Mouse (Mus musculus): ENCODE data around the gene Lrrk2. TPM values are rescaled to one million over a fixed set of nuclear protein-coding genes. Genes with fewer than 3 reads are reported as not detected.

Lrrk2 gene
- total and polyA plus RNA-seq, 2 experiments = 0.29 to 5.6 TPM

GRCm38 (mm10) chr15:91671987-91672386, 988 bp upstream of the Lrrk2 start:
- no peaks in the 10 kb centered on the region for H3K79me2 ChIP-seq (ENCODE audit: control insufficient read depth, insufficient read depth, low read length)
- peaks cover 10% of the 10 kb centered on the region; the same call in 1 of the 2 replicates for H3K4me1 ChIP-seq (ENCODE audit: control insufficient read depth, insufficient read depth, low read length)
- no peak for TF ChIP-seq CTCF (IDR thresholded peaks at IDR 0.05; ENCODE audit: low read depth, low read length)
- no peak for TF ChIP-seq POLR2A (IDR thresholded peaks at IDR 0.05; ENCODE audit: extremely low read depth, insufficient read depth, low read length)
- peak; percentile 17 for DNase-seq (ENCODE audit: extremely low read depth, low read depth, low spot score)
- H3K27me3 ChIP-seq (ENCODE audit: control insufficient read depth, insufficient read depth, low read length) = no peaks in the 10 kb centered on the region
- no peak overlapping the region for H3K4me3 ChIP-seq (ENCODE audit: insufficient read depth, low read depth, low read length)
- H3K27ac ChIP-seq (replicated peaks; ENCODE audit: insufficient read depth, low read depth, low read length) = no peak overlapping the region
- H3K9ac ChIP-seq (ENCODE audit: low read depth, low read length) = no peak overlapping the region
- no peaks in the 10 kb centered on the region for H3K36me3 ChIP-seq (ENCODE audit: control insufficient read depth, insufficient read depth, low read length)
- WGBS = 59% methylated on average over 5 of the region's 5 CpGs

DNA sequence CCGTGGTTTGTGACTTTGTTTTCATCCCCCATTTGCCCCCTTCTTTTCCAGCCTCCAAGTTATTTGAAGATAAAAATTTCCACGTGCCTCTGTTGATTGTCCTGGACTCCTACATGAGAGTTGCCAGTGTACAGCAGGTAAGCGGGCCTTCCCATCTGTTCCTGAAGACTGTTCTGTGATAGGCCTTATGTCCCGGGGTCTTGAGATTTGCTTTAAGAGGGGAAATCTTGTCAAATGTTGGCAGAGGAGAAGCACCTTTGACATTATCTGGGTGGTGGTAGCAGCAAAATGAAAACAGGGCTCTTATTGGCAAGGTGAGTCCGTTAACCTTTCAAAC, 562 bp downstream of the Lrrk2 start:
- no peaks in the 10 kb centered on the region for H3K36me3 ChIP-seq (ENCODE audit: control insufficient read depth, insufficient read depth, low read length)
- peak overlapping the region; percentile 74 for H3K9ac ChIP-seq (ENCODE audit: low read depth, low read length)
- H3K4me1 ChIP-seq (ENCODE audit: control insufficient read depth, insufficient read depth, low read length) = peaks cover 10% of the 10 kb centered on the region; the same call in 1 of the 2 replicates
- peak overlapping the region; percentile 61 for H3K27ac ChIP-seq (replicated peaks; ENCODE audit: insufficient read depth, low read depth, low read length)
- H3K79me2 ChIP-seq (ENCODE audit: control insufficient read depth, insufficient read depth, low read length) = no peaks in the 10 kb centered on the region
- no peaks in the 10 kb centered on the region for H3K27me3 ChIP-seq (ENCODE audit: control insufficient read depth, insufficient read depth, low read length)
- TF ChIP-seq CTCF (IDR thresholded peaks at IDR 0.05; ENCODE audit: low read depth, low read length) = no peak
- TF ChIP-seq POLR2A (IDR thresholded peaks at IDR 0.05; ENCODE audit: extremely low read depth, insufficient read depth, low read length) = no peak
- 33% methylated on average over 5 of the region's 5 CpGs for WGBS
- H3K4me3 ChIP-seq (ENCODE audit: insufficient read depth, low read depth, low read length) = peak overlapping the region; percentile 77
- DNase-seq (ENCODE audit: extremely low read depth, low read depth, low spot score) = no peak

GRCm38 (mm10) chr15:91680116-91680515, 7.1 kb downstream of the Lrrk2 start:
- Histone ChIP-seq H3K27me3 (ENCODE audit: control insufficient read depth, insufficient read depth, low read length) (no peaks in the 10 kb centered on the region), H3K4me1 (ENCODE audit: control insufficient read depth, insufficient read depth, low read length) (no peaks in the 10 kb centered on the region), H3K9ac (ENCODE audit: low read depth, low read length) (no peak overlapping the region), H3K4me3 (ENCODE audit: insufficient read depth, low read depth, low read length) (no peak overlapping the region), H3K79me2 (ENCODE audit: control insufficient read depth, insufficient read depth, low read length) (no peaks in the 10 kb centered on the region), H3K36me3 (ENCODE audit: control insufficient read depth, insufficient read depth, low read length) (no peaks in the 10 kb centered on the region), H3K27ac (replicated peaks; ENCODE audit: insufficient read depth, low read depth, low read length) (no peak overlapping the region)
- WGBS = 75% methylated on average over 2 of the region's 2 CpGs
- TF ChIP-seq CTCF (IDR thresholded peaks at IDR 0.05; ENCODE audit: low read depth, low read length) (no peak), POLR2A (IDR thresholded peaks at IDR 0.05; ENCODE audit: extremely low read depth, insufficient read depth, low read length) (no peak)
- no peak for DNase-seq (ENCODE audit: extremely low read depth, low read depth, low spot score)

- no peak overlapping the region for H3K4me3 ChIP-seq (ENCODE audit: insufficient read depth, low read depth, low read length)
- H3K27ac ChIP-seq (replicated peaks; ENCODE audit: insufficient read depth, low read depth, low read length) = no peak overlapping the region
- no peak for TF ChIP-seq POLR2A (IDR thresholded peaks at IDR 0.05; ENCODE audit: extremely low read depth, insufficient read depth, low read length)
- no peak for TF ChIP-seq CTCF (IDR thresholded peaks at IDR 0.05; ENCODE audit: low read depth, low read length)
- no peaks in the 10 kb centered on the region for H3K27me3 ChIP-seq (ENCODE audit: control insufficient read depth, insufficient read depth, low read length)
- DNase-seq (ENCODE audit: extremely low read depth, low read depth, low spot score) = no peak
- H3K36me3 ChIP-seq (ENCODE audit: control insufficient read depth, insufficient read depth, low read length) = no peaks in the 10 kb centered on the region
- no peak overlapping the region for H3K9ac ChIP-seq (ENCODE audit: low read depth, low read length)
- 74% methylated on average over 7 of the region's 7 CpGs for WGBS
- H3K79me2 ChIP-seq (ENCODE audit: control insufficient read depth, insufficient read depth, low read length) = no peaks in the 10 kb centered on the region
- H3K4me1 ChIP-seq (ENCODE audit: control insufficient read depth, insufficient read depth, low read length) = no peaks in the 10 kb centered on the region
Measured at GRCm38 (mm10) chr15:91685880-91686563, 13.0 kb downstream of the Lrrk2 start.

DNA sequence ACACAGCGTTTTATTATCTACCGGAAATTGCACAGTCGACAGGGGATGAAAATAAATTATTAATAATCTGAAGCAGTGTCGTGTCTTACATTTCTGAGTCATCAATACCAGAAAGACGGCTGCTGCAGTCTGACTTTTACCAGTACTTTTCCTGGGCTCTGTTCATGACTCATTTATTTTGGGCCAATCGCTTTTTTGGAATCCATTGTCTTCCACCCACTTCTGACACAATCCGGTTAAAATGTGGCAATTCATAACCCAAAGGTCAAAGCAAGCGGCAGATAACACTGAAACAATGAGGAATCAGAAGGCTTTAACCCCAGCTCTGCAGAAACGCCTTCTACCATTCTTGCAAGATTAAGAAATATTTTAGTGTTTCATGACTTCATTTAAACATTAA, 17.7 kb downstream of the Lrrk2 start:
- Histone ChIP-seq H3K79me2 (ENCODE audit: control insufficient read depth, insufficient read depth, low read length) (no peaks in the 10 kb centered on the region), H3K27ac (replicated peaks; ENCODE audit: insufficient read depth, low read depth, low read length) (no peak overlapping the region), H3K4me3 (ENCODE audit: insufficient read depth, low read depth, low read length) (no peak overlapping the region), H3K4me1 (ENCODE audit: control insufficient read depth, insufficient read depth, low read length) (no peaks in the 10 kb centered on the region), H3K9ac (ENCODE audit: low read depth, low read length) (no peak overlapping the region), H3K36me3 (ENCODE audit: control insufficient read depth, insufficient read depth, low read length) (no peaks in the 10 kb centered on the region), H3K27me3 (ENCODE audit: control insufficient read depth, insufficient read depth, low read length) (no peaks in the 10 kb centered on the region)
- peak; percentile 1 for DNase-seq (ENCODE audit: extremely low read depth, low read depth, low spot score)
- TF ChIP-seq POLR2A (IDR thresholded peaks at IDR 0.05; ENCODE audit: extremely low read depth, insufficient read depth, low read length) (no peak), CTCF (IDR thresholded peaks at IDR 0.05; ENCODE audit: low read depth, low read length) (no peak)
- 68% methylated on average over 9 of the region's 9 CpGs for WGBS

- H3K79me2 ChIP-seq (ENCODE audit: control insufficient read depth, insufficient read depth, low read length) = no peaks in the 10 kb centered on the region
- H3K36me3 ChIP-seq (ENCODE audit: control insufficient read depth, insufficient read depth, low read length) = no peaks in the 10 kb centered on the region
- WGBS = 62% methylated on average over 1 of the region's 1 CpGs
- no peak overlapping the region for H3K27ac ChIP-seq (replicated peaks; ENCODE audit: insufficient read depth, low read depth, low read length)
- DNase-seq (ENCODE audit: extremely low read depth, low read depth, low spot score) = no peak
- no peaks in the 10 kb centered on the region for H3K4me1 ChIP-seq (ENCODE audit: control insufficient read depth, insufficient read depth, low read length)
- no peak overlapping the region for H3K4me3 ChIP-seq (ENCODE audit: insufficient read depth, low read depth, low read length)
- TF ChIP-seq POLR2A (IDR thresholded peaks at IDR 0.05; ENCODE audit: extremely low read depth, insufficient read depth, low read length) = no peak
- no peak for TF ChIP-seq CTCF (IDR thresholded peaks at IDR 0.05; ENCODE audit: low read depth, low read length)
- H3K9ac ChIP-seq (ENCODE audit: low read depth, low read length) = no peak overlapping the region
- no peaks in the 10 kb centered on the region for H3K27me3 ChIP-seq (ENCODE audit: control insufficient read depth, insufficient read depth, low read length)
Measured at GRCm38 (mm10) chr15:91693051-91693450, 20.1 kb downstream of the Lrrk2 start.

Data from liver, adult 2 months (tissue).